Mouse (Mus musculus) ovary, adult 10 weeks (tissue): Measurements from ENCODE around the gene Nccrp1. TPM values are rescaled to one million over a fixed set of nuclear protein-coding genes. Genes with fewer than 3 reads are reported as not detected.

Experiments used
- polyA plus RNA-seq: library from polyadenylated mRNA; stranded (reverse); fragments of 350-450 nt; fragmentation: Illumina TruSeq; extraction: RNeasy Lipid Tissue Mini Kit (QIAGEN cat#74804); gene quantifications from one replicate; pipeline ENCODE4 v1.2.3, GENCODE M21; 2014

Nccrp1 gene
- not detected for polyA plus RNA-seq

DNA sequence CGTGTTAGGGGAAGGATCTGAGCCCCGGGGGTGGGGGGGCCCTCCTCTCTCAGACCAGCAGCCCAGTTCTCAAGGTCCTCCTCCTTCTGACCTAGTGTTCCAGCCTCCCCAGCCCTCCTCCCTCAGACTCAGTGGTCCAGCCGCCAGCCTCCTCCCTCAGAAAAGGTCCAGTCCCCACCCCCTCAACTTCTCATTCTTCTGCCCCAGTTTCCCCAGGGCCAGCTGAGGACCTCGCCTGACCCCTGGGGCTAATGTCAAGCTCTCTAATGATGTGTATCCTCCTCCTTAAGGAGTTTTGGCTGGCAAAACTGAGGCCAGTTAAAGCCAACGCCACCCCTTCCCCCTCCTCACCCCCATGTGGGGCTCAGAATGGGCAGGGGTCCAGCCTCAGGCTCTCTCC, at the start of gene Nccrp1:
Nccrp1 (minus strand) TSS at position 101 of the 400 bp plus-strand sequence.

DNA sequence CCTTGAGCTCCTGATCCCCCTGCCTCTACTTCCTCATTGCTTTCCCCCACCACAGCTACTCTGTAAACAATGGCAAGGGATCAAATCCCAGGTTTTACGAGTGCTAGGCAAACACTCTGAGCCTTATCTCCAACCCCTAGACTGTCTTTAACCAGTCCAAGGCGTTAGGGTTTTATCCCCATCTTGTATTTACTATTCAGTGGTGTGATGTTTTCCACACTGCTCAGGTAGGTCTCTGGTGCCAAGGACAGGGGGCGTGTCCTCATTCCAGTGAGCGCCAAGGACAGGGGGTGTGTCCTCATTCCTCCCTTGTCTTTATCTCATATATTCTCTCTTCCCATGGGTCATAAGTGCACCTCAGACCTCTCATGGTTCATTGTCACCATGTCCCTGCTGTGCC, 6.5 kb downstream of the Nccrp1 start, which contains the start of gene Sycn:
Sycn (plus strand) TSS at position 360 of the 400 bp plus-strand sequence.

DNA sequence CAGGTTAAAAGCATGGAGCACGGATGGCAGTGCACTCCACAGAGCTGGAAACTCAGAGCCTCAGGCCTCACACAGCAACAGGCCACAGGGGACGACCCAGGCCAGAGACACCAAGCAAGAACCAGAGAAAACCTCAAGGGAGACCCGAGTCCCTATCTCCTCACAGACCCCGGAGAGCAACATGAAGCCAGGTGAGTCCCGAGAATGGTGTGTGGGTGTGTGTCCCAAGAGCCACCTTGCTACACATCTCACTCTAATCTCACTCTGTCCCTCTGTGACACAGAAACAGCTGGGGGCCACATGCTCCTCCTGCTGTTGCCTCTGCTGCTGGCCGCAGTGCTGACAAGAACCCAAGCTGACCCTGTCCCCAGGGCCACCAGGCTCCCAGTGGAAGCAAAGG, 24.5 kb downstream of the Nccrp1 start, which contains the start of gene Ifnl3:
Ifnl3 (plus strand) TSS at position 301 of the 400 bp plus-strand sequence.

DNA sequence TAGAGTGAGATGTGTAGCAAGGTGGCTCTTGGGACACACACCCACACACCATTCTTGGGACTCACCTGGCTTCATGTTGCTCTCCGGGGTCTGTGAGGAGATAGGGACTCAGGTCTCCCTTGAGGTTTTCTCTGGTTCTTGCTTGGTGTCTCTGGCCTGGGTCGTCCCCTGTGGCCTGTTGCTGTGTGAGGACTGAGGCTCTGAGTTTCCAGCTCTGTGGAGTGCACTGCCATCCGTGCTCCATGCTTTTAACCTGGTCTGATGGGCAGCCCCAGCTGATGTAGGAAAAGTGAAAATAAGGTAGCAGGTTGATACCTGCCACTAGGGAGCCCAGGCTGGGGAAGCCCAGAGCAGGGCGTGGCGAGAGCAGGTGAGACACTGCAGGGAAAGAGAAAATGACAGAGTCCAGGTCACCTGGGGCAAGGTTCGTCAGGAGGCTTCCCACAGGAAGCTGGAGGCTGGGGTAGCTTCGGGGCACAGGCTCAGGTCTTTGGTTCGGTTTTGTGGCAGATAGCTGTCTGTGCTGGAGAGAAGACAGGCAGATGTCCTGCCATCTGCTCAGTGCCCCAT, 36.6 kb downstream of the Nccrp1 start, which contains the start of gene Ifnl2:
Ifnl2 (minus strand) TSS at position 51 of the 570 bp plus-strand sequence.

Other genes with a start within 250 kb of the Nccrp1 start
- not detected for gene Dll3, start 245.0 kb downstream of the Nccrp1 start, polyA plus RNA-seq
- 9.9 TPM for gene Timm50, start 235.2 kb downstream of the Nccrp1 start, polyA plus RNA-seq
- gene Supt5, start 208.5 kb downstream of the Nccrp1 start, polyA plus RNA-seq: 39.3 TPM
- 321 TPM for gene Rps16, start 196.6 kb downstream of the Nccrp1 start, polyA plus RNA-seq
- gene Plekhg2, start 174.7 kb downstream of the Nccrp1 start, polyA plus RNA-seq: 1.9 TPM
- 10.9 TPM for gene Zfp36, start 167.0 kb downstream of the Nccrp1 start, polyA plus RNA-seq
- 2.1 TPM for gene Med29, start 154.5 kb downstream of the Nccrp1 start, polyA plus RNA-seq
- gene Paf1, start 154.3 kb downstream of the Nccrp1 start, polyA plus RNA-seq: 50.9 TPM
- gene Gmfg, start 109.8 kb downstream of the Nccrp1 start, polyA plus RNA-seq: 2.7 TPM
- 0.80 TPM for gene Lrfn1, start 95.3 kb downstream of the Nccrp1 start, polyA plus RNA-seq
- not detected for gene Ifnl2, start 36.8 kb downstream of the Nccrp1 start, polyA plus RNA-seq
- not detected for gene Ifnl3, start 24.4 kb downstream of the Nccrp1 start, polyA plus RNA-seq
- not detected for gene Sycn, start 6.4 kb downstream of the Nccrp1 start, polyA plus RNA-seq
- 23.7 TPM for gene Samd4b, start 50.9 kb upstream of the Nccrp1 start, polyA plus RNA-seq
- gene Pak4, start 50.9 kb upstream of the Nccrp1 start, polyA plus RNA-seq: 0.94 TPM
- gene Acp7, start 84.1 kb upstream of the Nccrp1 start, polyA plus RNA-seq: not detected
- gene Fbxo27, start 145.6 kb upstream of the Nccrp1 start, polyA plus RNA-seq: 0.51 TPM
- gene Fbxo17, start 169.6 kb upstream of the Nccrp1 start, polyA plus RNA-seq: 1.2 TPM
- gene Mrps12, start 194.6 kb upstream of the Nccrp1 start, polyA plus RNA-seq: 19.0 TPM
- gene Sars2, start 194.7 kb upstream of the Nccrp1 start, polyA plus RNA-seq: not detected
- gene Ccer2, start 208.9 kb upstream of the Nccrp1 start, polyA plus RNA-seq: not detected
- gene Sirt2, start 219.5 kb upstream of the Nccrp1 start, polyA plus RNA-seq: 15.0 TPM
- gene Nfkbib, start 220.3 kb upstream of the Nccrp1 start, polyA plus RNA-seq: not detected
- 1.2 TPM for gene Rinl, start 241.7 kb upstream of the Nccrp1 start, polyA plus RNA-seq